Mouse (Mus musculus): ENCODE measurements around the gene Tbc1d10b. TPM values are rescaled to one million over a fixed set of nuclear protein-coding genes. Genes with fewer than 3 reads are reported as not detected.

Gene Tbc1d10b
- polyA plus RNA-seq, 1 experiment from 2014 or later, result 21.4 TPM

GRCm38 (mm10) chr7:127165607-127166493 lies 42.4 kb downstream of the Tbc1d10b start:
- H3K27ac ChIP-seq (ENCODE audit: low read depth), result no peak overlapping the region
- no peaks in the 10 kb centered on the region for H3K4me1 ChIP-seq (replicated peaks; ENCODE audit: control insufficient read depth, insufficient read depth, low read length)
- no peak for ATAC-seq (replicated peaks; ENCODE audit: low FRiP score, low TSS enrichment, low read depth)
- H3K36me3 ChIP-seq (ENCODE audit: control insufficient read depth, insufficient read depth, low read length), result no peaks in the 10 kb centered on the region
- no peaks in the 10 kb centered on the region for H3K9me3 ChIP-seq (ENCODE audit: control insufficient read depth, low read length)
- H3K4me3 ChIP-seq (ENCODE audit: low read depth, low read length), result no peak overlapping the region
- no peak overlapping the region for H3K4me2 ChIP-seq (ENCODE audit: low read length)
- H3K27me3 ChIP-seq (replicated peaks; ENCODE audit: control insufficient read depth, insufficient read depth, low read length), result no peaks in the 10 kb centered on the region
- DNase-seq (ENCODE audit: low spot score), result no peak
- WGBS, result 88% methylated on average over 12 of the region's 12 CpGs
- H3K9ac ChIP-seq (ENCODE audit: low read length), result no peak overlapping the region

GRCm38 (mm10) chr7:127164002-127164401 lies 44.3 kb downstream of the Tbc1d10b start:
- WGBS, result 86% methylated on average over 4 of the region's 4 CpGs
- no peak overlapping the region for H3K4me2 ChIP-seq (ENCODE audit: low read length)
- H3K27ac ChIP-seq (ENCODE audit: low read depth), result no peak overlapping the region
- H3K9ac ChIP-seq (ENCODE audit: low read length), result no peak overlapping the region
- H3K4me1 ChIP-seq (replicated peaks; ENCODE audit: control insufficient read depth, insufficient read depth, low read length), result no peaks in the 10 kb centered on the region
- no peaks in the 10 kb centered on the region for H3K36me3 ChIP-seq (ENCODE audit: control insufficient read depth, insufficient read depth, low read length)
- no peaks in the 10 kb centered on the region for H3K9me3 ChIP-seq (ENCODE audit: control insufficient read depth, low read length)
- DNase-seq (ENCODE audit: low spot score) (no peak), ATAC-seq (replicated peaks; ENCODE audit: low FRiP score, low TSS enrichment, low read depth) (no peak)
- no peak overlapping the region for H3K4me3 ChIP-seq (ENCODE audit: low read depth, low read length)
- no peaks in the 10 kb centered on the region for H3K27me3 ChIP-seq (replicated peaks; ENCODE audit: control insufficient read depth, insufficient read depth, low read length)

- ATAC-seq (replicated peaks; ENCODE audit: low FRiP score, low TSS enrichment, low read depth), result no peak
- no peaks in the 10 kb centered on the region for H3K4me1 ChIP-seq (replicated peaks; ENCODE audit: control insufficient read depth, insufficient read depth, low read length)
- H3K27me3 ChIP-seq (replicated peaks; ENCODE audit: control insufficient read depth, insufficient read depth, low read length), result no peaks in the 10 kb centered on the region
- H3K27ac ChIP-seq (ENCODE audit: low read depth), result no peak overlapping the region
- no peak overlapping the region for H3K9ac ChIP-seq (ENCODE audit: low read length)
- H3K4me3 ChIP-seq (ENCODE audit: low read depth, low read length), result no peak overlapping the region
- 80% methylated on average over 5 of the region's 5 CpGs for WGBS
- H3K36me3 ChIP-seq (ENCODE audit: control insufficient read depth, insufficient read depth, low read length), result no peaks in the 10 kb centered on the region
- no peak for DNase-seq (ENCODE audit: low spot score)
- H3K9me3 ChIP-seq (ENCODE audit: control insufficient read depth, low read length), result no peaks in the 10 kb centered on the region
- no peak overlapping the region for H3K4me2 ChIP-seq (ENCODE audit: low read length)
These were observed 45.7 kb downstream of the Tbc1d10b start for GRCm38 (mm10) chr7:127162546-127162945.

- no peak for ATAC-seq (replicated peaks; ENCODE audit: low FRiP score, low TSS enrichment, low read depth)
- no peaks in the 10 kb centered on the region for H3K4me1 ChIP-seq (replicated peaks; ENCODE audit: control insufficient read depth, insufficient read depth, low read length)
- WGBS, result 81% methylated on average over 4 of the region's 4 CpGs
- no peaks in the 10 kb centered on the region for H3K9me3 ChIP-seq (ENCODE audit: control insufficient read depth, low read length)
- no peak overlapping the region for H3K4me3 ChIP-seq (ENCODE audit: low read depth, low read length)
- H3K4me2 ChIP-seq (ENCODE audit: low read length), result no peak overlapping the region
- no peak overlapping the region for H3K9ac ChIP-seq (ENCODE audit: low read length)
- no peak for DNase-seq (ENCODE audit: low spot score)
- H3K36me3 ChIP-seq (ENCODE audit: control insufficient read depth, insufficient read depth, low read length), result no peaks in the 10 kb centered on the region
- H3K27me3 ChIP-seq (replicated peaks; ENCODE audit: control insufficient read depth, insufficient read depth, low read length), result no peaks in the 10 kb centered on the region
- no peak overlapping the region for H3K27ac ChIP-seq (ENCODE audit: low read depth)
These were observed 50.7 kb downstream of the Tbc1d10b start for GRCm38 (mm10) chr7:127157548-127157947.

GRCm38 (mm10) chr7:127153477-127153876 lies 54.8 kb downstream of the Tbc1d10b start:
- ATAC-seq (replicated peaks; ENCODE audit: low FRiP score, low TSS enrichment, low read depth), result no peak
- WGBS, result 79% methylated on average over 3 of the region's 3 CpGs
- H3K36me3 ChIP-seq (ENCODE audit: control insufficient read depth, insufficient read depth, low read length), result no peaks in the 10 kb centered on the region
- H3K9ac ChIP-seq (ENCODE audit: low read length), result no peak overlapping the region
- H3K4me1 ChIP-seq (replicated peaks; ENCODE audit: control insufficient read depth, insufficient read depth, low read length), result no peaks in the 10 kb centered on the region
- no peak overlapping the region for H3K4me2 ChIP-seq (ENCODE audit: low read length)
- no peaks in the 10 kb centered on the region for H3K9me3 ChIP-seq (ENCODE audit: control insufficient read depth, low read length)
- H3K4me3 ChIP-seq (ENCODE audit: low read depth, low read length), result no peak overlapping the region
- no peak for DNase-seq (ENCODE audit: low spot score)
- H3K27me3 ChIP-seq (replicated peaks; ENCODE audit: control insufficient read depth, insufficient read depth, low read length), result no peaks in the 10 kb centered on the region
- H3K27ac ChIP-seq (ENCODE audit: low read depth), result no peak overlapping the region

- Histone ChIP-seq H3K4me1 (replicated peaks; ENCODE audit: control insufficient read depth, insufficient read depth, low read length) (no peaks in the 10 kb centered on the region), H3K4me2 (ENCODE audit: low read length) (no peak overlapping the region), H3K27me3 (replicated peaks; ENCODE audit: control insufficient read depth, insufficient read depth, low read length) (no peaks in the 10 kb centered on the region), H3K27ac (ENCODE audit: low read depth) (no peak overlapping the region), H3K4me3 (ENCODE audit: low read depth, low read length) (no peak overlapping the region), H3K9ac (ENCODE audit: low read length) (no peak overlapping the region), H3K36me3 (ENCODE audit: control insufficient read depth, insufficient read depth, low read length) (no peaks in the 10 kb centered on the region), H3K9me3 (ENCODE audit: control insufficient read depth, low read length) (no peaks in the 10 kb centered on the region)
- 89% methylated on average over 6 of the region's 6 CpGs for WGBS
- DNase-seq (ENCODE audit: low spot score), result no peak
- no peak for ATAC-seq (replicated peaks; ENCODE audit: low FRiP score, low TSS enrichment, low read depth)
These were observed 55.8 kb downstream of the Tbc1d10b start for GRCm38 (mm10) chr7:127152464-127152863.

GRCm38 (mm10) chr7:127147901-127148300 lies 60.4 kb downstream of the Tbc1d10b start:
- no peaks in the 10 kb centered on the region for H3K36me3 ChIP-seq (ENCODE audit: control insufficient read depth, insufficient read depth, low read length)
- no peak overlapping the region for H3K9ac ChIP-seq (ENCODE audit: low read length)
- H3K4me3 ChIP-seq (ENCODE audit: low read depth, low read length), result no peak overlapping the region
- no peak overlapping the region for H3K27ac ChIP-seq (ENCODE audit: low read depth)
- no peak for ATAC-seq (replicated peaks; ENCODE audit: low FRiP score, low TSS enrichment, low read depth)
- no peaks in the 10 kb centered on the region for H3K27me3 ChIP-seq (replicated peaks; ENCODE audit: control insufficient read depth, insufficient read depth, low read length)
- H3K9me3 ChIP-seq (ENCODE audit: control insufficient read depth, low read length), result no peaks in the 10 kb centered on the region
- H3K4me1 ChIP-seq (replicated peaks; ENCODE audit: control insufficient read depth, insufficient read depth, low read length), result 0 out of 2 replicates have a peak, but pooled peaks cover 3% of the 10 kb centered on the region
- H3K4me2 ChIP-seq (ENCODE audit: low read length), result no peak overlapping the region
- DNase-seq (ENCODE audit: low spot score), result no peak
- 56% methylated on average over 3 of the region's 3 CpGs for WGBS

Data from intestine, embryonic 14.5 days (tissue).